Mouse (Mus musculus): Measurements from ENCODE around the gene Mpp3. TPM values are rescaled to one million over a fixed set of nuclear protein-coding genes. Genes with fewer than 3 reads are reported as not detected.

The Mpp3 gene
- total RNA-seq, 2 experiments from 2014 or later = 40.6 to 47.1 TPM

DNA sequence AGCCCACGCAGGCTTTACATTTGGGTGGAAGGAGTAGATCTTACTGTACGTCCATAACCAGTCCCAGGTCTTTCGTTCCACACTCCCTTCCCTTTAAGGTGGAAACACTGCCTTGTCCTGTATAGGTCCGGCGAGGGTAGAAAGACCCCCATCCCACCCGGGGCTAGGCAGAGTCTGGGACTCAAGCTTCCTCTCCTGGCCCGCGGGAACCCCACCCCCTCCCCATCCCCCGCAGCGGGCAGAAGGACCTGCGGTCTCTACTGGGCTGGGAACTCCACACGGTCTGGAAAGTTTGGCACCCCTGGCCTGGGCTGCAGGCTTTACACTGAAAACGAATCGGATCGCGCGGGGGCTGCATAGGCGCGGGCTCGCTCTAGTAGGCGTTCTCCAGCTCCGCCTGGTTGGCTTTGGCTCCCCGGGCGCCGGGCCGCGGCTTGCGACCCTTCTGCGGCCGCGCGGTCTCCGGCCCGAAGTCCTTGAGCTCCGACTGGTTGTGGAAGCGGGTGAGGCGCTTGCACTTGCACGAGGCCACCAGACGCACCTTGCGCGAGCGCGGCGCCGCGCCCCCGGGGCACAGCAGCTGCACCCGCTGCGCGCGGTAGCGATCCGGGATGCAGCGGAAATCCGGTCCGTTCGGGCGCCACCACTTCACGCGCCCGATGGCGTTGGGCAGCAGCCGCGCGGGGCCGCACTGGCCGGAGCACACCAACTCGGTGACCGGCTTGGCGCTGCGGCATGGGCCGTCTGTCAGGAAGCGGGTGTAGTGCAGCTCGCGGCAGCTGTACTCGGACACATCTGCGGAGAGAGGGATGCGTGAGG is 64.6 kb downstream of the Mpp3 start:
- DNase-seq = peak; percentile 44
- intact Hi-C loops (cut with DNase I; ENCODE audit: low total_unique reads) = no loop called here

DNA sequence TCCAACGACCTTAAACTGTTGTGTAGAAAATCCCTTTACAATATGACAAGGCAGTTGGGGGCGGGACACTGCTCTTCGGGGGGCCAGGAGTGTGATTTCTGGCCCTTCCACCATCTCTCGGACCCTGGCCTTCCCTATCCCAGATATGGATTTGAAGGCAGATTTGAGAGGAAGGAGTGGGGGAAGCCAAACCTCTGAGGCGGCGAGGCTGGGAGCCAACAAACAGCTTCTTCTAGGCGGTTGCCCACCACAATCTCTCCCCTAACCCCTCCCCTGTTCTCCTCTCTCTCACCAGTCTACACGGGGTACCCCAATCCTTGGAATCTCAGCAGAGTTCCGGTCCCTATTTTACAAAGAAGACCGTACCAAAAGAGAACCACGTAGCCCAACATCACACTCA is 65.2 kb downstream of the Mpp3 start:
- no peak for DNase-seq
- intact Hi-C loops (cut with DNase I; ENCODE audit: low total_unique reads) = no loop called here

DNA sequence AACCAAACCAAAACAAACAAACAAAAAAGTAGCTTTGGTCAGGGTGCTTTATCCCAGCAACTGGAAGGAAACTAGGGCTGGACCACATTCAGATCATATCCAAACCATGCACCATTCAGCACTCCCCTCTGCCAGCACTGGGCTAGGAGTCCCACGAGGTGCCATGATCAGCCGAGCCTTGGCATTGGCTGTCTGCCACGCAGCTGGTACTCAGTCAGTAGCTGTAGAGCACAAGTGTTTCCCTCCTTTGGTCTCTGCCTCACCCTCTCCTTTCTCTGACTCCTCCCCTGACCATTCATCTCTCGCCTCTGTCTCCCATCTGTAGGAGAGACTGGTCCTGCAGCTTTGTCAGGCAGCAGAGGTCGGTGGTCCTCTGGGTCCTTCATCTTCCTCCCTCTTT is 70.8 kb downstream of the Mpp3 start:
- no peak for DNase-seq
- intact Hi-C loops (cut with DNase I; ENCODE audit: low total_unique reads) = no loop called here

DNA sequence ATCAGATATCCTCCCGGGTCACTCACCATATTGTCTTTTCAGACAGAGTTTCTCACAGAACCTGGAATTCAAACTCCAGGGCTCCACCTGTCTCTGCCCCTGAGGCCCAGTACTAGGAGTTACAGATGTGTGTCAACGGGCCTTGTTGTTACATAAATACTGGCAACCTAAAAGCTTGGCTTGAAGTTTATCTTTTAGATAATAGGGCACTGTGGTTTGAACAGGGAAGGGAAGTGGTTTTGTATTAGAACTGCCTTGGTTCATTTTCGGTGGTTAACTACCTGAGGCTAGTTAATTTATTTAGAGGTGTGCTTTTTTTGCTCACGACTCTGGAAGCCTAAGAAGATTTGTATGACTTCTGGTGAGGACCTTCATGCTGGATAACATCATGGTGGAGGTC is 74.8 kb downstream of the Mpp3 start:
- DNase-seq = no peak
- intact Hi-C loops (cut with DNase I; ENCODE audit: low total_unique reads) = no loop called here

DNA sequence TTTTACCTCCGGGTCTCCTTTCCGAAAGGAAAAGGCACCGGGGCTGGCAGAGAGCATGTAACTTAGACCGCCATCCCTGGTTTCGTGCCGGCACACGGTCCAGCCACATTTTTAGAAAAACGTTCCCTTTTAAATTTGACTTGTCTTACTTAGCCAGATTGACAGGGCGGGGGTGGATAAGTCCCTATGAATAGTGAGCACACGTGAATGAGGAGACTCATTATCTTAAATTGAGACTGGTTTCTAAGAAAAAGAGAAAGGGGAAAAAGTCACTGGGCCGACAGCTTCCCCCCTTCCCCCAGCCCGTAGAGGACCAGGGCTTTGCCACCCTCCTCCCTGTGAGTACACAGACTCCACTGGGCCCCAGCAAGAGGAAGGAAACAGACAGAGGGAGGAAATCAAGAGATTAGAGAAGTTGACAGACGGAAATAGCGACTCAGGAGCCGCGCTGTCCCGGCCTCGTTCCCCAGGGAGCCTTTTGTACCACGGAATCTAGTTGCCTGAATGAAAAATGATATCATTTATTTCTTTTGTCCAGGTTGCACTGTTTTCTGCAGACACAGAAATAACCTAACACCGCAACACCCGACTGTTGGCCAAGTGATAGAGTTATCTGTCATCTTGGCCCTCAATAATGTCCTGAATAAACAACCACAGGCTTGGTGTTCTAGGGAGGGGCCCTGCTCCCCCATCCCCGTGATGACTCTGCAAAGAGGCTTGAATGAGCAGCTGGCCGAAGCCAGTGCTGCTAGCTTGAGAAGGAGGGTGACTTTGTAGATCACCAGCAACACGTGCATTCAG is 75.5 kb downstream of the Mpp3 start:
- DNase-seq = peak; percentile 34
- intact Hi-C loops (cut with DNase I; ENCODE audit: low total_unique reads) = no loop called here

DNA sequence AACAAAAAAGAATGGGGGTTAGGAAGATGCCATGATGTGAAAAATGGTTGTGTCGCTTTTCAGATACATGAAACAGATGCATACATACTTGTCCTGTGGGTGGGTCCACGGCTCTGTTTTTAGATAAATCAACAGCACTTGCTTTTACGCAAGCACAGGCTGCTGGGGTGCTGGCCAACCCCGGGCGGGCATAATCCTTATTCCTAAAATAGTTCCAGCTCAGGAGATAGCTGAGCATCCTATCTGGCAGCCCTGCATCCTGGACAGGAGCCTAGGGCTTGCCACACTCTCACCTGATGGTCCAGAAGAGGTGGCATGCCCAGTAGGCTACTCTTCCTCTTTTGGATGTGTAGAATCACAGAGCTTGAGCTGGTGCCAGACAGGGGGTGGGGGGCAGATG is 78.2 kb downstream of the Mpp3 start:
- intact Hi-C loops (cut with DNase I; ENCODE audit: low total_unique reads) = no loop called here
- no peak for DNase-seq

Other genes starting within 250 kb of the Mpp3 start
- 1 to 10 TPM; 4.1 to 4.9 TPM for gene Etv4, start 243.1 kb downstream of the Mpp3 start, total RNA-seq (2021)
- 10 to 100 TPM in 1 of 2 experiments, 1 to 10 TPM in 1; 8.6 to 10.8 TPM for gene Meox1, start 134.1 kb downstream of the Mpp3 start, total RNA-seq (2021)
- gene Sost, start 61.4 kb downstream of the Mpp3 start, total RNA-seq (2021) = not detected
- gene Cfap97d1, start 44.2 kb downstream of the Mpp3 start, total RNA-seq (2021) = not detected
- 100 to 1,000 TPM; 140 to 151 TPM for gene Dusp3, start 41.4 kb downstream of the Mpp3 start, total RNA-seq (2021)
- gene Cd300lg, start 13.0 kb upstream of the Mpp3 start, total RNA-seq (2021) = 10 to 100 TPM; 20.2 to 28.6 TPM
- gene Mpp2, start 60.1 kb upstream of the Mpp3 start, total RNA-seq (2021) = 1 to 10 TPM in 1 of 2 experiments, under 1 TPM in 1; 0.92 to 1.6 TPM
- not detected for gene Ppy, start 72.9 kb upstream of the Mpp3 start, total RNA-seq (2021)
- not detected for gene Pyy, start 79.4 kb upstream of the Mpp3 start, total RNA-seq (2021)
- not detected for gene Nags, start 117.1 kb upstream of the Mpp3 start, total RNA-seq (2021)
- 10 to 100 TPM; 15.1 to 16.5 TPM for gene Tmem101, start 127.9 kb upstream of the Mpp3 start, total RNA-seq (2021)
- gene Lsm12, start 156.8 kb upstream of the Mpp3 start, total RNA-seq (2021) = 10 to 100 TPM; 69.9 to 76.0 TPM
- 10 to 100 TPM; 36.1 to 36.2 TPM for gene G6pc3, start 161.2 kb upstream of the Mpp3 start, total RNA-seq (2021)
- 10 to 100 TPM; 59.5 to 65.6 TPM for gene Hdac5, start 201.7 kb upstream of the Mpp3 start, total RNA-seq (2021)
- under 1 TPM; 0.11 to 0.47 TPM for gene BC030867, start 220.4 kb upstream of the Mpp3 start, total RNA-seq (2021)
- gene Asb16, start 240.3 kb upstream of the Mpp3 start, total RNA-seq (2021) = 10 to 100 TPM; 58.9 to 61.2 TPM